Comparison of ENCODE assay signal across 9 mouse cellular contexts in the genomic region with DNA sequence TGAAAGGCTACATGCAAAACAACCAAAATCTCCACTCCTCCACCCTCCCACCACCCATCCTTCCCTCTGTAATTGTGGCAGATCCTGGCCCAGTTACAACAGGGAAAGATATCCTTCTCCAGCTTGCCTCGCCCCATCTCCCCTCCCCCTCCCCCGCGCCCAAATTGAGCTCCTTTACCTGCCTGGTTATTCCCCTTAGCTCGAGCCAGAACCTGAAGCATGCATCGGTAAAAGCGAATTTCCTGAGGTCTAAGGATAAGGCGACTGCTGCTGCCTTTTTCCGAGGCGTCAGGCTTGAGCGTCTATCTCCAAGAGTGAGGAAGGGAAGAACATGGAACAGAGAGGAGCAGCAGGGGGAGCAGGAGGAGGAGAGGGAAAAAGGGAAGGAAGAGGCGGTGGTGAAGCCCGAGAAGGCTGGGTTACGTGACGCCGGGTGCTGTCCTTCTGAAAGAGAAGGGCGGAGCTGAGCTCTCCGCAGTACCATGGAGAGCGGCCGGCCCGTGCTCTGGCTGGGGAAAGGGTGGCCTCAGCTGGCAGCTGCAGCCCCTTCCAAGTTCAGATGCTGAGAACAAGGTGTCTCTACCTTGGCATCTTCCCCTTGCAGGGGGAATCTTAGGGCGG. TPM values are rescaled to one million over a fixed set of nuclear protein-coding genes. Genes with fewer than 3 reads are reported as not detected.
DNase-seq lines count a peak whose midpoint lies in the region; ATAC-seq and TF ChIP-seq lines count a peak whose summit lies in the region.
"Had no signal": no experiment of that assay in that cellular context is flagged by ENCODE, and none has a peak within 500 bp of the region (broad histone marks: within the 10 kb centered on the region; RNA-seq: fewer than 3 reads in every experiment).

No protein-coding gene starts in this region.

- H3K36me3 ChIP-seq in heart, embryonic 10.5 days = no peaks in the 10 kb centered on the region
- no peaks in the 10 kb centered on the region for H3K36me3 ChIP-seq in lung, postnatal 0 days (ENCODE audit: insufficient read depth, low read length)
- H3K36me3 ChIP-seq: G1E had no signal

- no peaks in the 10 kb centered on the region for H3K4me1 ChIP-seq in heart, embryonic 10.5 days
- no peaks in the 10 kb centered on the region for H3K4me1 ChIP-seq in lung, postnatal 0 days (ENCODE audit: insufficient read depth, low read depth, low read length)

- H3K4me2 ChIP-seq in lung, postnatal 0 days (replicated peaks; ENCODE audit: low read depth, low read length) = peak overlapping the region; percentile 28

- peak; percentile 78 for DNase-seq in layer of hippocampus, adult 11-12 months (ENCODE audit: low spot score)
- no peak for DNase-seq in layer of hippocampus, adult 9-10 months (ENCODE audit: low spot score)
- peak; percentile 82 for DNase-seq in embryo, embryonic 10.5 days (ENCODE audit: low spot score)
- peak; percentile 83 for DNase-seq in heart, embryonic 10.5 days (ENCODE audit: low spot score)
- DNase-seq in layer of hippocampus, adult 2 months (ENCODE audit: low spot score in 2 of 2) = peak; percentile 74 to 90
- peak; percentile 69 for DNase-seq in lung, postnatal 0 days (ENCODE audit: low spot score)
- DNase-seq in ovary, postnatal 36 days (ENCODE audit: low spot score) = peak; percentile 77

- peaks cover 10% of the 10 kb centered on the region; the same call in 1 of the 2 replicates for H3K9me3 ChIP-seq in heart, embryonic 10.5 days
- no peaks in the 10 kb centered on the region for H3K9me3 ChIP-seq in lung, postnatal 0 days (ENCODE audit: low read length)

- H3K4me3 ChIP-seq in heart, embryonic 10.5 days = peak overlapping the region; percentile 37
- peak overlapping the region; percentile 70 for H3K4me3 ChIP-seq in layer of hippocampus, adult 2 months
- H3K4me3 ChIP-seq in lung, postnatal 0 days (ENCODE audit: low read depth, low read length) = 0 out of 2 replicates have a peak overlapping the region, but pooled peaks have one; percentile 10

- peaks cover 18% of the 10 kb centered on the region for H3K27me3 ChIP-seq in heart, embryonic 10.5 days (ENCODE audit: insufficient read depth, poor library complexity, severe bottlenecking)
- no peaks in the 10 kb centered on the region for H3K27me3 ChIP-seq in lung, postnatal 0 days (replicated peaks; ENCODE audit: insufficient read depth, low read length)

- TF ChIP-seq CTCF in layer of hippocampus, adult 2 months (conservative IDR thresholded peaks at IDR 0.05) = peak; percentile 51
- TF ChIP-seq CTCF in lung, postnatal 0 days (IDR thresholded peaks at IDR 0.05) = peak; percentile 59

- no peak overlapping the region for H3K9ac ChIP-seq in lung, postnatal 0 days (replicated peaks; ENCODE audit: low read depth)

- WGBS in heart, embryonic 10.5 days = under 1% methylated on average over 21 of the region's 21 CpGs
- 2% methylated on average over 21 of the region's 21 CpGs for WGBS in lung, postnatal 0 days

- no peak overlapping the region for H3K27ac ChIP-seq in heart, embryonic 10.5 days
- peak overlapping the region; percentile 87 for H3K27ac ChIP-seq in layer of hippocampus, adult 2 months
- no peak overlapping the region for H3K27ac ChIP-seq in lung, postnatal 0 days (ENCODE audit: low read length)

- ATAC-seq in lung, postnatal 0 days = peak; percentile 62
- no peak for ATAC-seq in inflammation-experienced regulatory T-cells, adult 6 months

- no peak for TF ChIP-seq EP300 in lung, postnatal 0 days (IDR thresholded peaks at IDR 0.05)

RNA-seq across cellular contexts. Expression of a gene that starts 0.3 kb away (rescaled TPM):
- polyA plus RNA-seq in heart, embryonic 10.5 days (2016; fragmentation: Nextera tagmentation; extraction: Ambion mirVana) = 0.74 and 2.2 TPM in 2 replicates
- total RNA-seq in layer of hippocampus, adult 2 months (2021) = 100 to 1,000 TPM; 450 to 453 TPM
- 1.3 and 2.6 TPM in 2 replicates for polyA plus RNA-seq in lung, postnatal 0 days (2015; fragmentation: Nextera tagmentation; extraction: Ambion mirVana)
- under 1 TPM in 2 of 3 experiments, not detected in 1; 0.11 to 0.81 TPM for polyA plus RNA-seq in inflammation-experienced regulatory T-cells, adult 6 months (2017; shearing (Covaris generic))
- polyA plus RNA-seq: G1E had no signal

Comparison
In these comparisons a context has a peak if more than half of its experiments do, and no peak if none do; other contexts are left out.
1. H3K4me3 ChIP-seq: peak in every context shown above with its lines; median percentile 70 in layer of hippocampus, adult 2 months; 37 in heart, embryonic 10.5 days; 10 in lung, postnatal 0 days.